Mouse (Mus musculus) lung, adult 2 months (tissue): ENCODE data around the gene Slc22a5. TPM values are rescaled to one million over a fixed set of nuclear protein-coding genes. Genes with fewer than 3 reads are reported as not detected.
"Not testable (repeated sequence)": the region's sequence is repeated elsewhere in the genome, so short reads cannot be mapped to it uniquely, and the experiment has no call there.

Experiments
- DNase-seq: peaks from one replicate; pipeline ENCODE4 v3.0.0; 2022
- H3K4me1 ChIP-seq: fragments of 200-500 bp; 2 replicates; pipeline ENCODE4 v1.6.1; 2011; ENCODE audit warnings: low read length; ENCODE audit not compliant: control insufficient read depth, insufficient read depth
- H3K4me3 ChIP-seq: fragments of 200-500 bp; replicated peaks from 2 replicates; pipeline ENCODE3; 2011; ENCODE audit warnings: low read depth, mild to moderate bottlenecking, control low read depth, low read length; ENCODE audit errors: extremely low read depth
- CTCF ChIP-seq: fragments of 200-500 bp; IDR thresholded peaks from 2 replicates; pipeline ENCODE4 v1.5.1; 2011; ENCODE audit warnings: mild to moderate bottlenecking, low read length, control low read depth; ENCODE audit not compliant: insufficient read depth
- POLR2A ChIP-seq: fragments of 200-500 bp; IDR thresholded peaks from 2 replicates; pipeline ENCODE4 v1.6.1; 2011; ENCODE audit warnings: low read depth, mild to moderate bottlenecking, control low read depth, low read length, borderline replicate concordance; ENCODE audit errors: extremely low read depth
- WGBS: fragments of 180-500 bp; shearing (Covaris S2); methylation state at CpG from one replicate; pipeline ENCODE4 v1.1.7; 2018; 5-methylcytosine and 5-hydroxymethylcytosine counted together
- polyA plus RNA-seq: library from polyadenylated mRNA; depleted of rRNA; stranded (reverse); fragments of >200 nt; gene quantifications from 2 replicates; pipeline ENCODE4 v1.2.3, GENCODE M21; 2012

Slc22a5 gene
- polyA plus RNA-seq, 1 experiment, result 23.0 TPM

DNA sequence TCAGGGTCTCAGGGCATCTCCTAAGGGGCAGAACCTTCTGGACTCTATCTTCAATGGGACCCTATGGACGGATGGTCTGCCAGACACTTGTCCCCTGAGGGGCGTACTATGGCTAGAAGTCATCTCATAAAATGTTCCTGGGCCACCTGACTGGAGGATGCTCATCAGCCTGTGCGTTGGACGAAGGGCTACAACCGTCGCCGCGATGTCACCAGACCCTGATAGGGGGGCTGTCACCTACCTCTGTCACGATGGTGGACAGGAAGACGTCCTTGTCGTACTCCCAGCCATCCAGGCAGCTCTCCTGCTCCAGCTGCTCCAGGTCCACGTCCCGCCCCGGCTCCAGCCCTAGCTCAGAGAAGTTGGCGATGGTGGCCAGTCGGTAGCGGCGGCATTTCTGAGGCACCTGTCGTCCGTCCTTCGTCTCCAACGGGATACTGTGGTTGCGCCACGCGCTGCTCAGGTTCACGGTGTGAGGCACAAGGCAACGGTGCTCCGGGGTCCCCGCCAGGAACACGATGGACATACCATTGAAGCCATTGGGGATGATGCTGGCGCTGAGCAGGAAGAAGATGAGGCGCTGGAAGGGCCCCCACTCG lies 455 bp downstream of the Slc22a5 start:
- TF ChIP-seq CTCF, result no peak
- TF ChIP-seq POLR2A, result no peak
- no peak for DNase-seq
- WGBS, result 2% methylated on average over 33 of the region's 33 CpGs
- Histone ChIP-seq H3K4me1 (no peaks in the 10 kb centered on the region), H3K4me3 (peak overlapping the region; percentile 94)

DNA sequence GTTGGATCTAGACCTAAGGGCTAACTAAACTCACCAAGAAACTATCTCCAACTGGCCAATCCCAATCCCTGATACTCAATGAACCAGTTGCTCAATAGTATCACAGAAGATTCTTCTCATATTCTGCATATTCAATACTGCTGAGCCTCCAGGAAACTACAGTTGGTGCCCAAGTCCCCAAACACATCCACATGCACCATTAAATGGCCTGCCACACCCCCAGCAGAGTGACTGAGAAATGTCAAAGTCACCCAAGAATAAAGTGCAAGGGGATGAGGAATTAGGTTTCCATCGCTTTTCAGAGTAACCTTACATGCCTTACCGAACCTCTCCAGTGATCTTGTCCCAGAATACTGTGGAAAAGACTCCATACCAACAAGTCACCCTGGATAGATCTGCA lies 1.2 kb downstream of the Slc22a5 start:
- Histone ChIP-seq H3K4me3 (no peak overlapping the region), H3K4me1 (no peaks in the 10 kb centered on the region)
- DNase-seq, result no peak
- WGBS, result 80% methylated on average over 2 of the region's 2 CpGs
- TF ChIP-seq CTCF (no peak), POLR2A (no peak)

DNA sequence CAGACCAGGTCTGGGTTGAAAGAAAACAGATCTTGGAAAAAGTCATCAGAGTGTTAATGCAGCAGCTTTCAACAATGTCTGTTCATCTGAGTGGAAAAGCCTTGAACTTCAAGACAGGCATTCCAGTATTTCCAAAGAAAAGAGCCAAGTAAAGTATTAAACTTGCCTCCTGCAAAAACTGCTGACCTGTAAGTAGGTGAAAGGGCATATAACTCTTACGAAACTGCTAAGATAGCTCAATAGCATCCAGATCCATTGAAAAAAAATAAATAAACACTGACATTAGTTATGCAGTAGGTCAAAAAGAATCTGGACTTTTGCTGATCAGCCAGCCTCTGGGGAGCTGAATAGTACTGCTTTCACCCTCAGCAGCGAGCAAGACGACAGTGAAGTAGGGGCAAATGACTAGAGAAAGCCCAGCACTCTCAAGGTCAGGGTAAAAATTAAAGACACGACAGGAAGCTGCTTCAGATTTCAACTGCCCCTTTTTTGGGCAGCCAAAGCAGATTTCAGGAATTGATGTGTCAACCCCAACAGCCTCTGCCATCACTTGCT lies 2.3 kb downstream of the Slc22a5 start:
- DNase-seq, result no peak
- TF ChIP-seq POLR2A (no peak), CTCF (no peak)
- Histone ChIP-seq H3K4me1 (no peaks in the 10 kb centered on the region), H3K4me3 (no peak overlapping the region)
- WGBS, result 46% methylated on average over 4 of the region's 4 CpGs

GRCm38 (mm10) chr11:53888242-53888641 lies 3.2 kb downstream of the Slc22a5 start:
- WGBS, result 81% methylated on average over 4 of the region's 4 CpGs
- no peak for DNase-seq
- Histone ChIP-seq H3K4me1 (no peaks in the 10 kb centered on the region), H3K4me3 (no peak overlapping the region)
- TF ChIP-seq POLR2A, result no peak
- no peak for TF ChIP-seq CTCF

DNA sequence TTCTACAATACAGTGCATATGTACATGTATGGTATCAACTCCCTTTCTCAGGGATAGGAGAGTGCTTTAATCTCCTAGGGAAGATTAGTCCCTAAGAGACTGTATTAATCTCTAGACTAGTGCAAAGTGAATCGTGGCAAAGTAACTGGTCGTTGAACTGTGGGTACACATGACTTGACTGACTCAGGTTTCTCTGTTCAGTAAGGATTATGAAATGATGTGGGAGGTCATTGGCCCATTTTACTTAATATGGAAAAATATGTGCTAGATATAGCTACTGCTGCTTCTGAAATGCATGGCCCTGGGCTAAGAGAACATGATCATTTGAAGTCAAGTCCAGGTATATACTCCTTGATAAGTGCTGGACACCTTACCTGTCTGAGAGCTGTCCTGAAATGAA lies 8.2 kb downstream of the Slc22a5 start:
- no peak for DNase-seq
- Histone ChIP-seq H3K4me1 (no peaks in the 10 kb centered on the region), H3K4me3 (no peak overlapping the region)
- TF ChIP-seq POLR2A, result no peak
- TF ChIP-seq CTCF, result no peak
- WGBS, result 76% methylated on average over 2 of the region's 2 CpGs

DNA sequence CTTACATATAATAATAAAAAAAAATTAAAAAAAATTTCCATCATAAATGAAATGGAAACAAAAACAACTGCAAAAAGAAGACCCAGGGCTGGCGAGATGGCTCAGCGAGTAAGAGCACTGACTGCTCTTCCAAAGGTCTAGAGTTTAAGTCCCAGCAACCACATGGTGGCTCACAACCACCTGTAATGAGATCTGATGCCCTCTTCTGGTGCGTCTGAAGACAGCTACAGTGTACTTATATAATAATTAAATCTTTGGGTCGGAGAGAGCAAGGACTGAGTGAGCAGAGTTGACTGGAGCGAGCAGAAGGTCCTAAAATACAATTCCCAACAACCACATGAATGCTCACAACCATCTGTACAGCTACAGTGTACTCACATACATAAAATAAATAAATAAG lies 13.4 kb downstream of the Slc22a5 start:
- H3K4me3 ChIP-seq, H3K4me1 ChIP-seq, DNase-seq: not testable (repeated sequence)
- 92% methylated on average over 5 of the region's 5 CpGs for WGBS

GRCm38 (mm10) chr11:53876488-53876887 lies 15.0 kb downstream of the Slc22a5 start:
- 80% methylated on average over 4 of the region's 4 CpGs for WGBS
- Histone ChIP-seq H3K4me1 (peaks cover 7% of the 10 kb centered on the region), H3K4me3 (no peak overlapping the region)
- DNase-seq, result no peak
- TF ChIP-seq CTCF (no peak), POLR2A (no peak)

DNA sequence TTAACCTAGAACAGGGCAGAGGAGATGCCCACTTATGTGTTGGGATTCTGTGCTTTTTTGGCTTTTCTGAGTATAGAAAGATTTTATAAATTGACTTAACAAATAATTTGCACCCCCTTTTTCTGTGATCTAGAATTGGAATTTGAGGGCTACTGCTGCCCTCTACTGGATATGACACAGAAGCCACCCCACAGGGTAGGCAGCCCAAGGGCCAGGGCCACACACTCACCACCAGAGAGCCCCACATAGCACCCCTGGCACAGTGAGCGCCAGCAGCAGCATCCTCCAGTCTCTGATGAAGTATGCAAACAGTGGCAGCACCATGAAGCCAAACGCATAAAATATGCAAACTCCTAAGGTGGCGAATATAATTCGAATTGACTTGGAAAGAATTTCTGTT lies 16.8 kb downstream of the Slc22a5 start:
- 79% methylated on average over 4 of the region's 4 CpGs for WGBS
- H3K4me3 ChIP-seq, result no peak overlapping the region
- no peak for DNase-seq

DNA sequence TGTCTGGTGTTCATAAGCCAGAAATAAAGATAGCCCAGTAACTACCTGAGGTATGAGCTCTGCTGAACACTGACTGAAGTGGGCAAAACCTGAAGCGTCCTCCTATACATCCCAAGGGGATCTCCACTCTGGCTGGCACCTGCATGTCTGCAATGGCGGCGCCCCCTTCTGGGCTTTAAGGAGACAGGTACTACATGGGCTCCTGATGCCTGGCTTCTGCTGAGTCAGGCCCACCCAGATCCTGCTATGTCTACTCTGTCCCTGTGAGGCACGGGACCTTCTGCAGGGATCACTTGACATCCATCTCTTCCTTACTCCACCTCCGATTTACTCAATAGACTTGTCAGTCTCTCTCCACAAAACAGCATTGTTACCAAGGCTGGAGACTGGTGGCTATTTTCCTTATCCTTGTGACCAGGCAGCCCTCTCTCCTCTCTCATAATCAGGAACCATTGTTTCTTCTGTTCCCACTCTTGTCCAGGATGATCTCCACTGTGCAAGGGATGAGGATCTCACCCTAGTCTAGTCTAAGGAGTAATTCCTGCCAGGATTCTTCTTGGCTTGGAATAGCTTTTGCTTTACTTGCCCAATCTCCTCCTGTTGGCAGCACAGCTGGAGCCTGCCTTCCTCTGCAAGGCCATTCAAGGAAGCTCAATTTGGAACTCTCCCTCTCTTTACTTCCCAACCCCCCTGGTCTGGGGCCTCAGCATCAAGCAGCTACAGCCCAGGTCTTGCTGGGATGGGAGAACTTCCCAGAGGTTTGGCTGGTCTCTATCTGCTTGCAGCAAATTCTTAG lies 17.4 kb downstream of the Slc22a5 start:
- H3K4me1 ChIP-seq, DNase-seq, H3K4me3 ChIP-seq: not testable (repeated sequence)
- 70% methylated on average over 5 of the region's 5 CpGs for WGBS

More for the DNA sequence above, 16.8 kb downstream of the Slc22a5 start:
- TF ChIP-seq CTCF, result peak; percentile 44; the same call in 1 of the 2 replicates
- TF ChIP-seq POLR2A, result no peak
- H3K4me1 ChIP-seq, result peaks cover 7% of the 10 kb centered on the region

DNA sequence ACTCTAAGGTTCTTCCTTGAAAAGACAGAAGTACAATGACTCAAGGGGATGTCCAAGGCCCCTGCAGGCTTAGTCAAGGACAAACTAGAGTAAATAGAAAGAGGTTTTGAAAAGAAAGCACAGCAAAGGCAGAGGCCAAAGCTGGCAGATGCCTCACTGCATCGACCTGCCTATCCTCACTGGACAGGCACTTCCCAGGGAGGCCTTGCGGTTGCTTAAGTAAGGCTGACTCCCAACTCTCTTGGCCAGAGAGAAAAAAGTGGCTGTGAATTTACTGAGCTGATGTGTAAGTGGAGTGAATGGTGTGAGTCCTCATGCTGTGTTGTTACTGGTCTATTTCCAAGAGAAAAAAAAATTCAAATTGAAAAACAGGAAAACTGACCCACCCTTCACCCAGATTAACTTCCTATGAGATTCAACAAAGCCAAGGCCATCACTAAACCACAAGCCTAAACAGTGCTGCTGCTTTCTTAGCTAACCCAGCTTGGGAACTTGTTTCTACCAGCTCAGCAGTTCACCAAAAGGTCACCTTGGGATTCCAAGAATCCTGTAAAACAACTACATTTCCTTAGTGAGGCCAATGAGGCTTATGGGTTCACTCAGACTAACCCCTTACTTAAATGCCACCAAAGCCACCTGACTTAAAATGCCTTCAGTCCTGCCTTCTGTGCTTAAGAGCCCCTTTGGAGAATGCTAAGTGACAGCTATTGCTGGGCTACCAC lies 19.5 kb downstream of the Slc22a5 start:
- H3K4me1 ChIP-seq, result peaks cover 7% of the 10 kb centered on the region
- TF ChIP-seq CTCF (no peak), POLR2A (no peak)
- no peak overlapping the region for H3K4me3 ChIP-seq
- DNase-seq, result no peak
- WGBS, result 58% methylated on average over 2 of the region's 2 CpGs
